Mouse (Mus musculus) layer of hippocampus, adult 9-11 months (tissue): ENCODE results near the gene H2-T24.
"Not testable (repeated sequence)": the region's sequence is repeated elsewhere in the genome, so short reads cannot be mapped to it uniquely, and the experiment has no call there.

Source experiments
- DNase-seq: peaks from one replicate; pipeline ENCODE4 v3.0.0; 2022

Gene H2-T24

DNA sequence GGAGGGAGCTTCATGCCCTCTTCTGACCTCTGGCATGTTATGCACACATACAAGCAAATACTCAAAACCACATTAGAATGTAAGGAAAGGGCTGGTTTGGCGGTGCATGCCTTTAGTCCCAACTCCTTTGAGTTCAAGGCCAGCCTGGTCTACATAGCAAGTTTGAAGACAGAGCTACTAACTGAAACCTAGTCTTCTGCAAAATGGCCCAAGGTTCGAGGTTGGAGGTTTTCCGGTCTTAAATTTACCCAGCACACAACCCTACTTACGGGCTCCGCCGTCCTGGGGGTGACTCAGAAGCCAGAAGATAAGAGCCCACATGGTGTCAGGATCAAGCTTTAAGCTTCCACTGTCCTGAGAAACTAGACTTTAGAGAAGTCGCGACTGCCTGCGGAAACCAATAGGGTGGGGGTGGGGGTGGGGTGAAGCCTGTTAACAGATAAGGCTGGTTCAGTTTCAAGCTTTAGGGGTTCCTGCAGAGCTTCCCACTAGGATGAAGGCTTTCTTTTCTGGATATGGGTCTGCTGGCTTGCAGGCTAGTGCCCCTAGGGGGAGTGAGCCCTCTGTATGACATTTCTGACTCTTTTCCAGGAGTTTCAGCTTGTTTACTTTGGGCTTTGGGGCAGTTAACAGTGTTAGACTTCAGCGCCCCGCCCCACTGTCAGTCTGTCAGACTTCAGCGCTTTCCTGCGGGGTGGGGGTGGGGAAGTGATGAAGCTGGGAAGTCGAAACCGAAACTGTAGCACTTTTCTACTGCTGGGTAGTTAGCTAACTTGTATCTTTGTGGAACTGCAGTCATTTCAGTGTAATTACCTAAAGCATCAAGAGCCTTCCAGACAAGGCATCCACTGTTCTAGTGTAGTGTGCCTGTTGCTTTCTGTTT, at the start of gene H2-T24:
Gene H2-T24 (minus strand): TSS at position 370 of the 883 bp plus-strand sequence.
- DNase-seq: peak; percentile 70

DNA sequence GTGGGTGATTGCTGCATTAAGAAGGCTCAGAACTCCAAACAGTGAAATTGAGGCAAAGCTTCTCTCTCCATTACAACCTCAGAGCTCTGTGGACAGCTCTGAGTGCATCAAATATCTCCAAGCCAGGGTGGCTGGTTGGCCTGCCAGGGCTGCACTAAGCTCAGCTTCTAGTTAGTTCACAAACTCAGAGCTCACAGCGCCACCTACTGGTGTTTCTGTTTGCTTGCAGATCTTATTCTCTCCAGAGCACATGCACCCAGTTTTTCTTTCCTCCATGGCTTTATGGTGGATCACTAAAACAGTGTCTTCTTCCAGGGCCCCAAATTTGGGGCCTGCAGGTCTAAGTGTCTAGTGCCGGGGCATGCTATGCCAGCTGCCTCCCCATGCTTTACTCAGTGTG, 40.5 kb upstream of the H2-T24 start:
- DNase-seq: peak; percentile 84

DNA sequence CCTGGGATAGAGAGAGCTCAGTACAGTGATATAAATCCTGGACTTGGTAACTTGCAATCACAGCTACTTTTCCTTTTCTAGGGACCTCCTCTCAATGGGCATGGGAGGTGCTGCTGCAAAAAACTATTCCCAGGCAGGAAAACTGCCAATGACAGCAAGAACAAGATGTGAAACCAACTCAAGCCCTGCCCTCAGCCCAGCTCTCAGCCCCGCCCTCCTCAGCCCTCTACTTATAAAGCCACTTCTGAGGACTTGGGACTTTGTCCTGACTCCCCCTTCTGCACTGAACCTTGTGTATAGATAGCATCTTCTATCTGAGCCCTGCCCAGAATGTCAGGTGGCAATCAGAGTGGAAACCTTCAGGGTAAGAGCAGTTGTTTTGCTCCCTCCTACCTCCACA, 38.0 kb upstream of the H2-T24 start, which contains the start of gene Gm11127:
Gene Gm11127 (minus strand): TSS at position 10 of the 400 bp plus-strand sequence.
- DNase-seq: not testable (repeated sequence)

DNA sequence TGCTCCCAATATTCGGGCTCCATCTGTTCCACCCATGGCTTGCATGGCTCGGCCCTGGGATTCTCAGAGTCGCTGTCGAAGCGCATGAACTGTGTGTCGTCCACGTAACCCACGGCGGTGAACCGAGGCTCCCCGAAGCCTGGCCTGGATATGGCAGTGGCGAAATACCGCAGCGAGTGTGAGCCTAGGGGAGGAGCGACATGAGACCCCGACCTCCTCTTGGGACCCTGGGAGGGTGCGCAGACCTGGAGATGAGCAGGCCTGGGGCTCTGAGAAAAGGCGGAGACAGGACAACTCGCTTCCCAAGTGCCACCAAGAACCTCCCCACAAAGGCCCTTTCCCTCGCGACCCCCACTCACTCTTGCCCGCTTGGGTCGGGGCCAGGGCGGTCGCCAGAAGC, 37.6 kb upstream of the H2-T24 start:
- not testable (repeated sequence) for DNase-seq

GRCm38 (mm10) chr17:36043286-36043685, 22.9 kb upstream of the H2-T24 start:
- no peak for DNase-seq

- peak; percentile 91 for DNase-seq
Observed at GRCm38 (mm10) chr17:36042610-36043169, 22.3 kb upstream of the H2-T24 start, which contains the start of the genes H2-T22 and Gm6034. Gene H2-T22 (minus strand): TSS chr17:36042747. Gene Gm6034 (plus strand): TSS chr17:36042961.

- not testable (repeated sequence) for DNase-seq
Observed at GRCm38 (mm10) chr17:36042055-36042454, 21.7 kb upstream of the H2-T24 start.

- DNase-seq: not testable (repeated sequence)
Observed at GRCm38 (mm10) chr17:36040604-36041003, 20.2 kb upstream of the H2-T24 start.

DNA sequence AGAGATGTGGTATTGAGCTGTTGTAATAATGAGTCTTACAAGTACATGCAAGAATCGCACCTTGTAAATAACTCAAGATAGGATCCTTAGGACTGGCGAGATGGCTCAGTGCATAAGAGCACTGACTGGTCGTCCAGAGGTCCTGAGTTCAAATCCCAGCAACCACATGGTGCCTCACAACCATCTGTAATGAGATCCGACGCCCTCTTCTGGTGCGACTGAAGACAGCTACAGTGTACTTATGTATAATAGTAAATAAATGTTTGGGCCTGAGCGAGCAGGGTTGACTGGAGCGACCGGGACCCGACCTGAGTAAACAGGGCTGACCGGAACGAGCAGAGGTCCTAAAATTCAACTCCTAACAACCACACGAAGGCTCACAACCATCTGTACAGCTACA, 15.8 kb upstream of the H2-T24 start:
- not testable (repeated sequence) for DNase-seq

GRCm38 (mm10) chr17:36035010-36035638, 14.8 kb upstream of the H2-T24 start:
- DNase-seq: peak; percentile 53

- not testable (repeated sequence) for DNase-seq
Observed at GRCm38 (mm10) chr17:36034524-36034923, 14.2 kb upstream of the H2-T24 start.

DNA sequence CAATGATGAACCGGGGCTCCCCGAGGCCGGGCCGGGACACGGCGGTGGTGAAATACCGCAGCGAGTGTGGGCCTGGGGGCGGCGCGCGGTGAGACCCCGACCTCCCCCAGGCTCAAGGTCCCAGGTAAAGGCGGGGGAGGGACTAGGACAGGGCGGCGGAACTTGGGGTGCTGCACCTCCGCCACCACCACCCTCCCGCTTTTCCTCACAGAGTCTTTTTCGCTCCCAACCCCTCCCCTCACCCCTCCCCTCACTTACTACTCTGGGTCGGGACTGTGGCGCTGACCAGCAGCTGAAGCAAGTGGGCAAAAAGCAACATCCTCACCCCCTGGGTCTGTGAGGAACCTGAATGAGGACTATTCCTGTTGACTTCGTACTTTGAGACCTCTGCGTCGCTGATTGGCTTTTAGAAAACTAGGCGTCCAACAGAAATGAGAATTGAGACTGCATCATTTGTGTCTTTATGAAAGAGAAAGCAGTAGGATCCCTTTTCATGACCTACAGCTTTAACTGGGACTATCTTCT, 12.1 kb upstream of the H2-T24 start, which contains the start of gene H2-T23:
Gene H2-T23 (minus strand): TSS at position 505 of the 525 bp plus-strand sequence.
- DNase-seq: peak; percentile 45

- peak; percentile 37 for DNase-seq
Observed at GRCm38 (mm10) chr17:36031583-36032331, 11.4 kb upstream of the H2-T24 start.

- DNase-seq: not testable (repeated sequence)
Observed at GRCm38 (mm10) chr17:36030703-36031582, 10.6 kb upstream of the H2-T24 start.

GRCm38 (mm10) chr17:36030046-36030702, 9.8 kb upstream of the H2-T24 start:
- DNase-seq: not testable (repeated sequence)

DNA sequence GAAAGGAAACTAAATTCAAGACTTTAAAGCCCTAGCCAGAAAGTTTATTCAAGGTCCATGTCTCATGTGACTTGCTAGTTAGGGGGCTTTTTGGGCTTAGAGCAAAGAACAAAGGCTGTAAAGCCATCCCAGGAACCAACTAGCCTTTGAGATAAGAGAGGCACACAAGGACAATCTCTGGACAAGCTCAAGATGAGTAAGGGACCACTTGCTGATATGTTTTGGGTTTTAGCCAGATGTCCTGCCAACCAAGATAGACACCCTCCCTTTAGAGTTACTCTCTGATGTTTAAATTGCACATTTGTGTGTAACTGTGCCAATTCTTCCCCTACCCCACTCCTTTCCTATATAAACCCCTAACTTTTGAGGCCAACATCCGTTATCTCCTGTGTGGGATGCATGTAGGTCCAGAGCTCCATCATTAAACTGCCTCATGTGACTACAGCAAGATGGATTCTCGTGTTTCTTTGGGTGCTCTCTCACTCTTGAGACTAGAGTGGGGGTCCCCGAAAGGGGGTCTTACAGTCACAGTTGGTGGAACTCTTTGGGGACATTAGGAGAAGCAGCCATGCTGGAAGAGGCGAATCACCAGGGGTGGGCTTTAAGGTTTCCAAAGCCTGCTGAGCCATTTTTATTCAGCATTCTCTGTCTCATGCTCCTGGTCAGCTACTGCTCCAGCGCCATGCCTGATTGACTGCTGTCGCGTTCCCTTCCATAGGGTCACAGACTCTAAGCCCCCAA, 8.7 kb upstream of the H2-T24 start:
- DNase-seq: no peak

- DNase-seq: no peak
Observed at GRCm38 (mm10) chr17:36027663-36028062, 7.3 kb upstream of the H2-T24 start.

GRCm38 (mm10) chr17:36025901-36026300, 5.5 kb upstream of the H2-T24 start:
- DNase-seq: no peak

DNA sequence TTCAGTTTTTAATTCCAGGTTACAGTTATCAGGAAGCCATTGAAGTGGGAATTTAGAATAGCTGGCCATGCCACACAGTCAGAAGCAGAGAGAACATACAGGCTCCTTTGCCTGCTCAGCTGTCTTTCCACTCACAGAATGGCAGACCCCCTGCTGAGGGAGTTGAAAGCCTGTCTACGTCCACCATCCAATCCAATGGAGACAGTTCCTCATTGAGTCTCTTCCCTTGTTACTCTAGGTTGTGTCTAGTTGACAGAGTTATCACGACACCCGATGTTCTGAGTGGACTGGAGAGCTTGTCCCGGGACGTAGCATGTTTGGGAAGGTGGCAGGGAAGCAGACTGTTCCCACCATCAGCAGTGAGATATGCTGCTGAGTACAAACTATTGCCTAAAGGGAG, 4.8 kb upstream of the H2-T24 start:
- no peak for DNase-seq
